Mouse (Mus musculus): ENCODE measurements at regions not wholly inside any gene's neighbourhood (a gene's known extent, or its start where the extent isn't known, plus 50 kb on each side); places are given as distances from the start of the nearest gene placed in this dataset.

GRCm38 (mm10) chr3:41229493-41229892, 146.6 kb upstream of the Pgrmc2 start:
- DNase-seq (ENCODE audit: low spot score), result no peak

- no peak for DNase-seq (ENCODE audit: low spot score)
Observed at GRCm38 (mm10) chr3:41228536-41228935, 145.7 kb upstream of the Pgrmc2 start.

GRCm38 (mm10) chr3:41220746-41221145, 137.9 kb upstream of the Pgrmc2 start:
- DNase-seq (ENCODE audit: low spot score), result no peak

- no peak for DNase-seq (ENCODE audit: low spot score)
Observed at GRCm38 (mm10) chr3:41217770-41218169, 134.9 kb upstream of the Pgrmc2 start.

- DNase-seq (ENCODE audit: low spot score), result no peak
Observed at GRCm38 (mm10) chr3:41213533-41213932, 130.7 kb upstream of the Pgrmc2 start.

- DNase-seq (ENCODE audit: low spot score), result no peak
Observed at GRCm38 (mm10) chr3:41210333-41210732, 127.5 kb upstream of the Pgrmc2 start.

- DNase-seq (ENCODE audit: low spot score), result no peak
Observed at GRCm38 (mm10) chr3:41202895-41203294, 120.0 kb upstream of the Pgrmc2 start.

GRCm38 (mm10) chr3:41201782-41202181, 118.9 kb upstream of the Pgrmc2 start:
- no peak for DNase-seq (ENCODE audit: low spot score)

- DNase-seq (ENCODE audit: low spot score), result no peak
Observed at GRCm38 (mm10) chr3:41200026-41200425, 117.2 kb upstream of the Pgrmc2 start.

GRCm38 (mm10) chr3:41198216-41198976, 115.5 kb upstream of the Pgrmc2 start:
- no peak for DNase-seq (ENCODE audit: low spot score)

GRCm38 (mm10) chr3:41195113-41195975, 112.5 kb upstream of the Pgrmc2 start:
- DNase-seq (ENCODE audit: low spot score), result peak; percentile 39

- no peak for DNase-seq (ENCODE audit: low spot score)
Observed at GRCm38 (mm10) chr3:41194311-41195112, 111.7 kb upstream of the Pgrmc2 start.

- no peak for DNase-seq (ENCODE audit: low spot score)
Observed at GRCm38 (mm10) chr3:41185305-41186097, 102.7 kb upstream of the Pgrmc2 start.

GRCm38 (mm10) chr3:41184375-41184774, 101.5 kb upstream of the Pgrmc2 start:
- no peak for DNase-seq (ENCODE audit: low spot score)

- DNase-seq (ENCODE audit: low spot score), result no peak
Observed at GRCm38 (mm10) chr3:41182900-41183595, 100.2 kb upstream of the Pgrmc2 start.

GRCm38 (mm10) chr3:41182036-41182899, 99.4 kb upstream of the Pgrmc2 start:
- peak; percentile 71 for DNase-seq (ENCODE audit: low spot score)

GRCm38 (mm10) chr3:41181438-41181837, 98.6 kb upstream of the Pgrmc2 start:
- no peak for DNase-seq (ENCODE audit: low spot score)

- DNase-seq (ENCODE audit: low spot score), result no peak
Observed at GRCm38 (mm10) chr3:41180911-41181310, 98.1 kb upstream of the Pgrmc2 start.

GRCm38 (mm10) chr3:41179037-41179880, 96.4 kb upstream of the Pgrmc2 start:
- no peak for DNase-seq (ENCODE audit: low spot score)
